Mouse (Mus musculus) cerebellum, adult 9-11 months (tissue): ENCODE data around the gene Tbr1.

Source experiments
- DNase-seq: peaks from one replicate; pipeline ENCODE4 v3.0.0; 2022

The Tbr1 gene

GRCm38 (mm10) chr2:61812536-61812935 lies 9.8 kb downstream of the Tbr1 start:
- no peak for DNase-seq

GRCm38 (mm10) chr2:61813106-61813505 lies 10.4 kb downstream of the Tbr1 start:
- DNase-seq = no peak

- DNase-seq = no peak
Observed at GRCm38 (mm10) chr2:61813521-61813920, 10.8 kb downstream of the Tbr1 start.

GRCm38 (mm10) chr2:61814548-61815473 lies 12.1 kb downstream of the Tbr1 start:
- peak; percentile 18 for DNase-seq

GRCm38 (mm10) chr2:61815583-61816313 lies 13.0 kb downstream of the Tbr1 start:
- peak; percentile 24 for DNase-seq

- DNase-seq = no peak
Observed at GRCm38 (mm10) chr2:61818197-61818596, 15.5 kb downstream of the Tbr1 start.

GRCm38 (mm10) chr2:61820203-61820602 lies 17.5 kb downstream of the Tbr1 start:
- DNase-seq = no peak

- no peak for DNase-seq
Observed at GRCm38 (mm10) chr2:61823426-61824140, 20.9 kb downstream of the Tbr1 start.

GRCm38 (mm10) chr2:61837243-61837806 lies 34.6 kb downstream of the Tbr1 start:
- DNase-seq = no peak
